Mouse (Mus musculus): ENCODE results near the gene Scd3.

Gene Scd3

DNA sequence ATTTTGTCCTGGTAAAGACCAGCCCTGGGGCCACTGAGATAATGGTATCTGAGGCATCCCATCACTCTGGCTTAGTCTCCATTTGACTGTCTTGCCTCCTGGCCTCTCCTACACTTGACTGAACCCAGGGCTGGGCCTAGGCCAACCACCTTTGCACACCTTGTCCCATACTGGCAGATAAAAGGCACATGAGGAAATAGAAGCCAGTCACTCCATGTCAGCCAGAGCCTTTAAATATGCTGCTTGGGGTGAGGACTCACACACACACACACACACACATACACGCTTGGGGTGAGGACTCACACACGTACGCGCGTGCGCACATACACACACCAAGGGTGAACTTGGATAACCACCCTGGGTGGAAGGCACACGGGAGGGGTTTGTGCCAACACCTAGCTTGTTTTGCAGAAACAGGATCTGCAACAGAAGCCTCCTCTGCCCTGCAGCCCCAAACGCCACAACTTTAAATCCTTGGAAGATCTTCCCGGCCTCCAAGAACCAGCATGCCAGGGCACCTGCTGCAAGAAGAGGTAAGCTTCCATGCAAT lies at the start of gene Scd3:
Gene Scd3, plus strand, starts transcription at position 255 of the 550 bp plus-strand sequence.
- in situ Hi-C loops (cut with MboI; ENCODE audit: unreplicated experiment in 2 of 2) = loop anchor here in 1 of 2 experiments (5.0 kb wide), 1 partner anchor 39 kb away; no protein-coding TSS in a partner anchor

DNA sequence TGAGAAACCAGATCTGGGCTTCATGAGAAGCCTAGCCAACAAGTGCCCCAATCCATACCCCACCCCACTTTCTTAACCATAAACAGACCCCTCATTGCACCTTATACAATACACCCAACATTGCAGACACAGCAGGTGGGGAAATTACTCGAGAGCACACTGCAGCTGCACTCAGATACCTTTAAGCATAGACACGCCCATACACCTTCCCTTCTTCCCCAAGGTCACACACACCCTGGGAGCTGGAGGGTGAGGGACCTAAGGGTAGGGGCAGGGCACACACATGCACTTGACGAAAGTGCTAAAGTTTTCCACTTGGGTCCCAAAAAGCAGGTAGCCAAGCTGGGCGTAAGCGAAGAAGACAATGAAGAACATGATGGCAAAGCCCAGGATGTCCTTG lies 49.3 kb upstream of the Scd3 start:
- in situ Hi-C loops (cut with MboI; ENCODE audit: unreplicated experiment in 2 of 2) = loop anchor here (10.0 to 25.0 kb wide), 2 partner anchors 316 to 319 kb away; no protein-coding TSS in a partner anchor

DNA sequence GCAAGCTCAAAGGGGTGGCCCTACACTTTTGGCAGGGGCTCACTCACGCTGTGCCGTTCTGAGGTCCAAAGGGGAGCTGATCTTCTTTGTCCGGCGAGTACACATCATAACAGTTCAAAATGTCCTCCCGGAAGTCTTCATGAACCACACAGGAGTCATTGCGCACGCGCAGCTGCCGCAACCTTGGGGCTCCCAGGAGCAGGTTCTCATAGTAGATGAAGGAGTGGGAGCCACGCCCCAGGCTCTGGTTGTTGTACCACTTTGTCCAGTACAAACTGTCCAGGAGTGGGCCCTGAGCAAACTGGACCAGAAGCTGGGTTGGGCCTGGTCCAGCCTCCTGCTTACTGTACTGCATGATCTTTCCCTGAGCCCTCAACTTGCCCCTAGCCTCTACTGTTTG lies 46.1 kb upstream of the Scd3 start:
- in situ Hi-C loops (cut with MboI; ENCODE audit: unreplicated experiment in 2 of 2) = loop anchor here (10.0 to 25.0 kb wide), 2 partner anchors 320 to 322 kb away; no protein-coding TSS in a partner anchor

DNA sequence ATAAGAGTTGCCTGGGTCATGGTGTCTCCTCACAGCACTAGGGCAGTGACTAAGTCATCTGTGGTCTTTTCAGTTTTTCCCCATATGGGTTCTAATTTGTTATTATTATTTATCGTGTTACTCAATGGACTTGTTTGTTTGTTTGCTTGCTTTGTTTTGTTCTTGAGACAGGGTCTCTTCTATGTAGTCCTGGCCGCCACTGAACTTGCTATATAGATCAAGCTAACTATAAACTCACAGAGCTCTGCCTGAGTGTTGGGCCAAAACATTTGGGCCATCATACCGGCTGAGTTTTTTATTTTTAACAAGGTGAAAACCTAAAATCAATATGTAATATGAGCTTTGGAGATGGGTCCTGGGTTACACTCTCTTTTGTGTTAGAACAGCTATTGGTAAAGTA lies 43.7 kb upstream of the Scd3 start:
- in situ Hi-C loops (cut with MboI; ENCODE audit: unreplicated experiment in 2 of 2) = loop anchor here (10.0 to 25.0 kb wide), 2 partner anchors 322 to 325 kb away; no protein-coding TSS in a partner anchor

DNA sequence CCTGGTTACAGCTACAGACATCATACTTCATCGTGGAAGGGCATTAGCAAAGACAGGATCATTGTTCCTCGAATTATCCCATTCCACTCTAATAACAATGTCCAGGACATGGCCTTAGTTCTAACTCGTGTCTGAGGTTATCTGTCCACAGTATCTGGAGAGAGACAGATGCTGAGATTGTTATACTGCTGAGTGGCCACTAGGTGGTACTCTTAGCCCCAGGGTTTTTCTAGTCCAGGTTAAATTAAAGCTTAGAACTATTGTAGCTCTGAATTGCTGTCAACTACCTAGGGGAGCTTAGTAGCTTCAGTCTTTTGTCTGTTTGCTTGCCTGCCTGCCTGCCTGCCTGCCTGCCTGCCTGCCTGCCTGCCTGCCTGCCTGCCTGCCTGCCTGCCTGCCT lies 41.6 kb upstream of the Scd3 start:
- in situ Hi-C loops (cut with MboI; ENCODE audit: unreplicated experiment in 2 of 2) = loop anchor here in 1 of 2 experiments (25.0 kb wide), 1 partner anchor 324 kb away; no protein-coding TSS in a partner anchor

DNA sequence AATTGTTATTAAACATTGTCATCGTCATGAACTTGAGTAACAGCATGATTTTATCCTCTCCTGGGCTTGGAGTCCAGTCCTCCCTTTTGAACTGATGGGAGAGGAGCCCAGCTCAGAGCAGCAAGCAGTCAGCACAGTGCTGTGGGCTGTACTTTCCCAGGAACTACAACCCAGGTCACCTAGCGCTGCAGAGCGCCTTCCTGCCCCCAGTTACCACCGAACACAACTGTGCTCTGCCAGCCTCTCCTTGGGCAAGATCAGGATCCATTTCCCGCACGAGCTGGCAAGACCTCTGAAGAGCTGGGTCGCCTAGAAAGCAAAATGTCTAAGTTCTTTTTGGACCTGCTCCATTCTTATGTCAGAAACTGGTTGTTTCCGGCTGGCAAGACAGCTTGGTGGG lies 28.2 kb upstream of the Scd3 start:
- in situ Hi-C loops (cut with MboI; ENCODE audit: unreplicated experiment in 2 of 2) = loop anchor here (25.0 kb wide), 2 partner anchors 338 to 712 kb away; no protein-coding TSS in a partner anchor

DNA sequence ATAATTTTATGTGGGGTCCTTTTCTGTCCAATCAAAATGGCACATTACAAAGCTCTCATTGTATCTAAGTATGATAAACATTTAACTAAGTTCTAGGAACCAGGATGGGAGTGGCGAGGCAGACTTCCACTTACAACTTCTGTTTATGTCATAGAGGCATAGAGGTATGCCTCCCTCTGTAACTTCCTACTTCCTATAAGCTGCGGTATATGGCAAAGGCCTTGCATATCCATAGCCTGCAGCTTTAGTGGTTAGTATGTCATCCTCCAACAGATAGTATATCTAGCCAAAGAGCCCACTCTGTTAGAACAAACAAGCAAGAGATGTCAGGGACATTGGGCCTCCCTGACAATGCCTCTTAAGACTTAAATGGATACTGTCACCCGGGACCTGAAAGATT lies 26.3 kb upstream of the Scd3 start:
- in situ Hi-C loops (cut with MboI; ENCODE audit: unreplicated experiment in 2 of 2) = loop anchor here (25.0 kb wide), 1 partner anchor 711 kb away; no protein-coding TSS in a partner anchor

DNA sequence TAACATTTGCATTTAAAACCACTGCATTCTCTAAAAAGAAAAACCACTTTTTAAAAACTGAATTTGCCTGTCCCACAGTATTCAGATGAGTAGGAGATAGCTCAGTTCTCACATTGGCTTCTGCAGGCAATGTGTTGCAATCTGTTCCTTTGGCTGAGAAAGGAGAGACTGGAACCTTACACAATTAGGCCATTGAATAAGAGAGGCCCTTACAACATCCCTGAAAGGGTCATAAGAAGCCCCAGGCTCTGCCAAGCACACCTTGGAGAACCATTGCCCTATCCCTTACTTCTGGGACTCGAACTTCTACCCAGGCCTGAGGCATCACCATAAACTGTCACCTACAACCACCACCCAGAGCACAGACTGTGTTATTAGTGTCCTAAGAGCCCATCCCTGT lies 22.6 kb upstream of the Scd3 start:
- in situ Hi-C loops (cut with MboI; ENCODE audit: unreplicated experiment in 2 of 2) = loop anchor here (25.0 kb wide), 1 partner anchor 707 kb away; no protein-coding TSS in a partner anchor

DNA sequence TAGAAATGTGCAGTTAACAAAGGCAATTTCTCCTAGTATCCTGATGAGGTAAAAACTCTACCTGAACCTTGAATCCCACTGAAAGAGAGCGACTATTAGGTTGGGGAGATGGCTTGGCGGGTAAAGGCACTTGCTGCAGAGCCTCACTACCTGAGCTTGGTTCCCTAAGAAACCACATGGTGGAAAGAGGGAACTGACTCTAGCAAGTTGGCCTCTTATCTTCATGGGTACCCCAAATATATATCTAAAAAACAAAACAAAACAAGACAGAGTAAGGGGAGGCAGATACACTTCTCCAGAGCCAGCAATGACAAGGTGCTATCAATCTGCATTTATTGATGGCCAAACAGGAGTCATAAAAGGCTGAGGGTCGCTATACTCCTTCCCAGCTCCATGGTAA lies 19.1 kb upstream of the Scd3 start:
- in situ Hi-C loops (cut with MboI; ENCODE audit: unreplicated experiment in 2 of 2) = loop anchor here (25.0 kb wide), 1 partner anchor 703 kb away; no protein-coding TSS in a partner anchor

DNA sequence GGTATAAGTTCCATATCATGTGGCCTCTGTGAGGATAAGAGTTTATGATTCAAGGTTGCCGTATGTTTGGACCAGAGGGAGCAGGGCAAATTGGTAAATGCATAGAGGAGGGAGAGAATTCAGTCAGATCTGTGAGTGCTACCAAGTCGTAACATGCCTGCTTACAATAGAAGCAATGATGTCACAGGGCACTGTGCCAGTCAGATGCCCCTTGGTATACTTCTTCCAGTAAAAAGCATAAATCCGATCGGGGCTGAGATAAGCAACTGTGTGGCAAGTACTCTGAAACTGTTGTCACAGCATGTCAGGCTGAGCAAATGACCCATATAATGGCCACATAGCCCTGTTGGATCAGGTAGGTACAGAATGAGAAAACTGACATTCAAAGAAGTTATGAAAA lies 14.0 kb upstream of the Scd3 start:
- in situ Hi-C loops (cut with MboI; ENCODE audit: unreplicated experiment in 2 of 2) = loop anchor here (25.0 kb wide), 1 partner anchor 698 kb away; no protein-coding TSS in a partner anchor

DNA sequence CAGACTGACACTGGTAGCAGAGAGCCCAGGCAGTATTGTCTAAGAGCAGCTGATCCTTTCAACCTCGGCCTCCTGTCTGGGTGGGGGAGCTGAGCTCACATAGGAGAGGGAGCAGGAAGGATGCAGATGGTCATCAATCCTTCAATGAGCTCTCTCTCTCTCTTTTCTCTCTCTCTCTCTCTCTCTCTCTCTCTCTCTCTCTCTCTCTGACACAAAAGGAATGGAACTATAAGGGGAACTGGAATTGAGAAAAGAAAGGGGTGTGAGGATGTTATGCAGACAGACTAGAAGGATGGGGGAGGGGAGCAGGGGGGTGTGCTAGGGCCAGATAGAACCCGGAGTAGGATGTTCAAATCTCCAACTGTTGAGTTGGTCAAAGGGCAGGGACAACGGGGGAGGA lies 10.7 kb upstream of the Scd3 start, which contains the start of gene Pkd2l1:
Gene Pkd2l1, minus strand, starts transcription at position 101 of the 400 bp plus-strand sequence.
- in situ Hi-C loops (cut with MboI; ENCODE audit: unreplicated experiment in 2 of 2) = loop anchor here (5.0 to 25.0 kb wide), 4 partner anchors 45 to 695 kb away; no protein-coding TSS in a partner anchor

DNA sequence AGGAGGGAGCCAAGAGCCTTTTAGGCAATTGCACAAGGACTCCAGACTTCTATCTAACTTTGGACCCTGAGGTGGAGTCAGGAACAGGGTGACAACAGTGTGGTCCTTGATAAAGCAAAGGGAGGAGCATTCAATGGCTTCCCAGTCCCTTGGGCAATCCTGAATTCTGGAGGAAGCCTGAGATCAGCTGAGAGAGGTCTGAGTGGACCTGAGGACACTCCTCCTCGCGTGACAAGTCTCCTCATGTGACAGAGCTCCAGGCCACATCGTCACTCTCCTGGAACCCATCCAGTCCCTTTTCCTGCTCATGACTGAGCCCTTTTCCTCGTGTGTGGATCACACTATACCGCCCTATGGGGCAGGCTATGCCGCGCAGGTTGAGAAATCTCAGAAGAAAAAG lies 9.2 kb upstream of the Scd3 start:
- in situ Hi-C loops (cut with MboI; ENCODE audit: unreplicated experiment in 2 of 2) = loop anchor here (5.0 to 25.0 kb wide), 4 partner anchors 43 to 693 kb away; no protein-coding TSS in a partner anchor

DNA sequence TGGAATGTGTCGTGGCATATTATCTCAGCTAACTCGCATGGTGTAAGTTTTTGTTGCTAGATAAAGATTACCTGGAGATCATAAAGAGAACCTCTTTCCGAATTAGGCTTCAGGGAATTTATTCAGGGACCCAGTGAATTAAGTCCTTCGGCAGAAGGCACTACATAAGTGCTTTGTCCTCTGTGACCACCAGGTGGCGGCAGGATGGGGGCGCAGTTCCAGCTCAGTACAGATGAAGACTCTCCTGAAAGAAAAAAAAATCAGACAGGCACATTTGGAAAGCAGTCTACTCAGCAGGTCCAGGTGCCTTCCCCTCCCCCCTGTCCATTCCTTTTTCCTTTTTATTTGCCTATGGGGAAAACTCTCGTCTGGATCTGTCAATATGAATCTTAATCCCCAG lies 7.9 kb upstream of the Scd3 start:
- in situ Hi-C loops (cut with MboI; ENCODE audit: unreplicated experiment in 2 of 2) = loop anchor here (5.0 to 25.0 kb wide), 3 partner anchors 102 to 692 kb away; no protein-coding TSS in a partner anchor

DNA sequence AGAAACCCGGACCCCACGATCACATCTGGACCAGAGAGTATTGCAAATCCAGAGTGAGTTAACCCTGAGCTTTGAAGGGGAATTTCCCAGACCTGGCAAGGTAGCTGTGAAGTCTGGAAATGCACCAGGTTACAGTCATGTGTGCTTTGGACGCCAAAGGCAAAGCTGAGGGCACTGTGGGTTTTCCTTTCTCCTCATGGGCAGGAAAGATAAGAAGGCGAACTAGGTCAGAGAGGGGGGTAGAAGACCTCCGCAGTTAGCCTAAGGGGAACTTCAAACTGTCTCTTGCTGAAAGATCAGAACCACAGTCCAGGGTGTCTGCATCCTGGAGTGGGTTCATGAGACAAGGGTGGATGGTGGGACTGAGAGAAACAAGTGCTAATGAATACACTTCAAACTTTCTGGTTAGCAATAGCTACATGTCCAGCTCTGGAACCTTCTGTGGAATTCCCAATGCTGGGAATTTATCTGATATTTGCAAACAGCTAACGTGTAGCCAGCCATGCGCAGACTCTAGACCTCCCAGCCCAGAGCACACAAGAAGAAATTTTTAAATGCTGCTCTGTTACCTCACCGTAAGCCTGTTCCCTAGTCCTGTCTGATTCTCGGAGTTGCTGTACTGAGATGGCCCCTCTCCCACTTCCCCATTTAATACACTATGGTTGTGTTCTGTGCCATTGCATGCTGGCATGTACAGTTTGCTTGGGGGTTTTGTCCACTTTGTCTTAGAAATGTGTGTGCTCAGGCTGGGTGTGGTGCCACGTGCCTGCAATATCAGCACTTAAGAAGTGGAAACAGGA lies 5.8 kb upstream of the Scd3 start:
- in situ Hi-C loops (cut with MboI; ENCODE audit: unreplicated experiment in 2 of 2) = loop anchor here (5.0 to 25.0 kb wide), 3 partner anchors 100 to 690 kb away; no protein-coding TSS in a partner anchor

DNA sequence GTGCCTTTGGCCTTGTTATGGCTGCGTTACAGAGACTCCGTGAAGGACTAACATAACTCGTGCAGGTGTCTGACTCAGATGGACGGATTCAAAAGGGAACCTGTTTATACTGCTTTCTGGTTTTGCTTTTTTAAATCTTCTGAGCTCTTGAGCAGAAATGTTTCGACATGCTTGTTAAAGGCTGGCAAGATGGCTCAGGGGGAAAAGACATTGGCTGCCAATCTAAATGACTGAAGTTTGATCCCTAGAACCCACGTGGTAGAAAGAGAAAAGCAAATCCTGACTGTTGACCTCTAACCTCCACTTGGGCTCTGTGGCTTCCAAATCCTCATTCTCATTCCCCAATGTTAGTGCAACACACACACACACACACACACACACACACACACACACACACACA lies 4.6 kb upstream of the Scd3 start:
- in situ Hi-C loops (cut with MboI; ENCODE audit: unreplicated experiment in 2 of 2) = loop anchor here (5.0 to 25.0 kb wide), 3 partner anchors 99 to 689 kb away; no protein-coding TSS in a partner anchor

DNA sequence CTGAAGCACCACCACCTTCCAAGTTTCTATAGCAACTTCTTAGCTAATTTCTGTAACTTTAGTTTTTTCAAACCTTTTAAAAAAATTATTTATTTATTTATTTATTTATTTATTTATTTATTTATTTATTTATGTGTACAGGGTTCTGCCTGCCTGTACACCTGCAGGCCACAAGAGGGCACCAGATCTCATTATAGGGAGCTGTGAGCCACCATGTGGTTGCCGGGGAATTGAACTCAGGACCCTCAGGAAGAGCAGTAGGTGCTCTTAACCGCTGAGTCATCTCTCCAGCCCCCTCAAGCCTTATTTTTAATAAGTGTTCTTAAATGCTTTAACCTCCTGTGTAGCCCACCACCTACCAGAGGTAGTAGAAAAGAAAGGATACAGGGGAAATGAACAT lies 4.1 kb upstream of the Scd3 start:
- in situ Hi-C loops (cut with MboI; ENCODE audit: unreplicated experiment in 2 of 2) = loop anchor here (5.0 to 25.0 kb wide), 3 partner anchors 98 to 688 kb away; no protein-coding TSS in a partner anchor

DNA sequence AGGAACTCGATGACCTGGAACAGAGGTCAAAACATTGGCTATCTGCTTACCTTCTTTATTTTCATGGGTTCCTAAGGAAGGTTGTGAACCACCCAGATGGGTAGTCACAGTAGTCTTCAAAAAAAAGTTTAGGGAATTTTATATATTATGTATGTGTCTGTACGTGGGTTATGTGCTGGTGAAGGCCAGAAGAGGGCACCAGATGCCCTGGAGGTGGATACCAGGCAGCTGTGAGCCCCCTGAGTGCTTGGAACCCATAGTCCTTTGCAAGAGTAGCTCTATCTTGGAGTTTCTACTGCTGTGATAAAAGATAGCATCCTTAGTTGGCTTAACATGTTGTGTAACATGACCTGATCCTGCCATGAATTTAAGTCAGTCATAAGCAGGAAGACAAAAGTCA lies 4.0 kb downstream of the Scd3 start:
- in situ Hi-C loops (cut with MboI; ENCODE audit: unreplicated experiment in 2 of 2) = no loop called here

DNA sequence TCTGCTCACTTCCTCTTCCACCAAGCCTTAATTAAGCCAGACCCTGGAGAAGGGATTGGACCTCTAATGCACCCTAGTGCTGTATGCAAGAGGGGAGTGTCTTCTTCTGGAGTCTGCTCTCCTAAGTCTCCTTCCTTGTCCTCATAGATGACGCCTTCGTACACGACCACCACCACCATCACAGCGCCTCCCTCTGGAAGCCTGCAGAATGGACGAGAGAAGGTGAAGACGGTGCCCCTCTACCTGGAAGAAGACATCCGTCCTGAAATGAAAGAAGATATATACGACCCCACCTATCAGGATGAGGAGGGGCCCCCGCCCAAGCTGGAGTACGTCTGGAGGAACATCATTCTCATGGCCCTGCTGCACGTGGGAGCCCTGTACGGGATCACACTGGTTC lies 12.2 kb downstream of the Scd3 start:
- in situ Hi-C loops (cut with MboI; ENCODE audit: unreplicated experiment in 2 of 2) = no loop called here

DNA sequence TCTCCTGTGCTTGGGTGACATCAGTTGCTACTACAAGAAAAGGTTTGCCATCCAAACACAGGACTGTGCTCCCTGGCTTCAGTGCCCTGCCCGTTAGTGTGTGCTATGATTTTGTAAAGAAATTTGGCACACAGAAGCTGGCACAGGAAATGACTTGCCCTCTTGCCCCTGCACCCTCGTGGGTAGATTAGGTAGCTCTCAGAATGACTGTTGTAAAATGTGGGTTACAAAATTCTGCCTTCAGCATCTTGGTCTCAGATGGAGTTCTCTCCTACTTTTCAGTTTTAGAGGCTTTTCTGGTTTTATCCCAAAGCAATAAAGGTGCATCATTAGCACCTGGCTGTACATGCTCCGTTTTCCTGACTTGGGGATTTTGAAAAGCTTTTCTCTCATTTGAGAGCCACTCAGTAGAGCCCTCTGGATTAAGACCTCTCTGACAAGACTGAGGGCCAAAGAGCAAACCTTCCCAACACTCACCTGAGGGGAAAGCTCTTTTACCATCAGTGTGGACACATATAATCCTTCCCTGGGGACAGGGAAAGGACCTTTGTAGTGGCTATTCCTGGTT lies 15.0 kb downstream of the Scd3 start:
- in situ Hi-C loops (cut with MboI; ENCODE audit: unreplicated experiment in 2 of 2) = no loop called here

DNA sequence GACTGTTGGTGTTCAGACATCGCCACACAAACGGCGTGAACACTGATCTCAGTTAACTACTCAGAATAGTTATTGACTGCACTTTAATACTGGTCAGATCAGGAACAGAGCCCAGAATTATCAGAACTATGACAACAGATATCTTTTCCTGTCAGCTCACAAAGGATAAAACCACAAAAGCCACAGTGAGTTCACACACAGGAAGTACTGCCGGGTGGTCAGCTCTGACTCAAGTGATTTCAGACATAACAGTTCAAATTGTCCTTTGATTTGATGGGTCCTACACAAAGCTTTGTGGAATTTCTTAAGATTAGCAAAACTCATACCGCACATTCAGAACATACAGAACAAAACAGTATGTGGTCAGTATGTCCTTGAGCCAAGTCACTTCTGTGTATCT lies 22.7 kb downstream of the Scd3 start:
- in situ Hi-C loops (cut with MboI; ENCODE audit: unreplicated experiment in 2 of 2) = no loop called here

DNA sequence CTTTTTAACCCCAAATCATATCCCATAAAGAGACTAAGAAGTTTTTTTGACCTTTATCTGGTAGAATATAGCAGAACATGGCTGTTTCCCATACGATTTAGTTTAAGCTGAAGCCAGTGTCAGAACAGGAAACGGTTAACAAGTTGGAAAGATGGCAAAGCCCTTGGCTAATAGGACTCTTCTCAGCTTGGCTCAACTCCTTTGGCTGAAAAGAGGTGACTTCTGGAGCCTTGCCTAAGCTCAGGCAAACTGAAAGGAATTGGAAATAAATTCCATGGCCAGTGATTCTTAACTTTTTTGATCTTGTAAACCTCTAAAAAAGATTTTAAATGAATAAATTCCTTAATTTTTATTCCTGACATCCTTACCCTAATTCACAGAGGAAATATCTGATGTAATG lies 26.7 kb downstream of the Scd3 start:
- in situ Hi-C loops (cut with MboI; ENCODE audit: unreplicated experiment in 2 of 2) = no loop called here
